Mouse (Mus musculus): ENCODE measurements around the gene Ccnjl.
A peak's percentile ranks its signal among the peaks of the same experiment; 100 is the strongest.

GRCm38 (mm10) chr11:43516344-43517021 is 12.1 kb upstream of the Ccnjl start:
- TF ChIP-seq POLR2A (IDR thresholded peaks at IDR 0.05; ENCODE audit: borderline replicate concordance, control insufficient read depth, low read depth, low read length): no peak
- TF ChIP-seq CTCF (IDR thresholded peaks at IDR 0.05; ENCODE audit: control insufficient read depth, insufficient read depth, low read length): peak; percentile 67
